Mouse (Mus musculus): ENCODE results near the gene Itpr2.

DNA sequence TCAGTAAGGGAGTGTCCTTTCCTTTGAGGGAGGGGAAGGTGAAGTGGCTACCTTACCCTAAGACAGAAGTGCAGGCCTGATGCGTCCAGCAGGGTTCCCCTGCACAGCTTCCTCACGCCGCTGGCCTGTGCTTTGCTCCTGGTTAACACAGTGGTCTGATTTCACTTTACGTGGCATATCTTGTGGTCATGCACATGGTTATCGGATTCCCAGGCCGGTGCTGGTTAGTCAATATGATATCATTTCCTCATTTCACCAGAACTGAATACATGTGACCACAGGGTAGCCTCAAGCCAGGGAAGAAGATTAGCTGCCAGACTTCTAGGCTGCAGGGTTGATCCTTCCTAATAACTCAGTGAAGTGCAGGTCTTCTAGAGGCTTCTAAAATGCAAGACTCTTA lies 381.9 kb downstream of the Itpr2 start:
- TF ChIP-seq CEBPB (IDR thresholded peaks at IDR 0.05; ENCODE audit: low read depth) (no peak), CTCF (IDR thresholded peaks at IDR 0.05; ENCODE audit: control insufficient read depth, insufficient read depth, insufficient read length) (no peak), USF1 (IDR thresholded peaks at IDR 0.05; ENCODE audit: low read depth) (peak; percentile 73), MYOG (IDR thresholded peaks at IDR 0.05; ENCODE audit: control insufficient read depth, extremely low read depth, insufficient read length) (no peak), MAX (IDR thresholded peaks at IDR 0.05) (peak; percentile 79), MYOD1 (IDR thresholded peaks at IDR 0.05; ENCODE audit: control insufficient read depth, insufficient read length, low read depth) (peak; percentile 44), FOSL1 (IDR thresholded peaks at IDR 0.05; ENCODE audit: insufficient read depth, low read length, poor library complexity, severe bottlenecking) (no peak)

All from C2C12 (cell line).